Mouse (Mus musculus) E14TG2a.4 (cell line): ENCODE data around the gene Vpreb1.
A peak's percentile ranks its signal among the peaks of the same experiment; 100 is the strongest.
"Not testable (repeated sequence)": the region's sequence is repeated elsewhere in the genome, so short reads cannot be mapped to it uniquely, and the experiment has no call there.

ENCODE experiments used
- H3K27me3 ChIP-seq: 2 replicates; pipeline ENCODE4 v1.6.1; 2014; ENCODE audit warnings: low read length, control low read depth; ENCODE audit not compliant: insufficient read depth
- H3K36me3 ChIP-seq: 2 replicates; pipeline ENCODE4 v1.6.1; 2014; ENCODE audit warnings: low read length, control low read depth; ENCODE audit not compliant: insufficient read depth
- H3K4me1 ChIP-seq: replicated peaks from 2 replicates; pipeline ENCODE4 v1.6.1; 2014; ENCODE audit warnings: low read depth, low read length, control low read depth
- H3K4me3 ChIP-seq: replicated peaks from 2 replicates; pipeline ENCODE4 v1.5.1; 2014; ENCODE audit warnings: mild to moderate bottlenecking, low read length
- H3K9me3 ChIP-seq: 2 replicates; pipeline ENCODE4 v1.6.1; 2014; ENCODE audit warnings: low read length, control low read depth
- CTCF ChIP-seq: conservative IDR thresholded peaks from 2 replicates; pipeline ENCODE4 v1.5.1; 2014; ENCODE audit warnings: low read length
- NANOG ChIP-seq: IDR thresholded peaks from 2 replicates; pipeline ENCODE4 v1.6.1; 2014; ENCODE audit warnings: borderline replicate concordance, low read length, mixed read lengths
- POU5F1 ChIP-seq: IDR thresholded peaks from 2 replicates; pipeline ENCODE4 v1.6.1; 2014; ENCODE audit warnings: low read length, borderline replicate concordance

The Vpreb1 gene

DNA sequence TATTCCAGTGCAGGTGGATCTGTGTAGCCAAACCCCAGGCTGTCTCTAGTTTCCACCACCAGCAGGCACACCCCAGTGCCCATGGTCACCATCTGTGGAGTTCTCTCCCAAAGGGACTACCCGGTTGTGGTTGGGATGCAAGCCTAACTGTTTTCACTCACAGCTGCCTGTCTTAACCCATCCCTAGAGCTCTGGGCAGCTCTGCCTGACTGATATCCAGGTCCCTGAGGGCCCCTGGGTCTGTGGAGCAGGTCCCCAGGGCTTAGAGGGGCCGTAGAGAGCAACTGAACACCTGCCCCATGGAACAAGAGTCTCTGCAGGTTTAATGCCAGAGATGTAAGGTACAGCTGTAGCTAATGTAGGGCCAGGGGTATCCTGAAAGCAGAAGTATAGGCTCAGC is 6.7 kb downstream of the Vpreb1 start, which contains the start of gene Igll1:
Igll1 (minus strand) TSS at position 8 of the 400 bp plus-strand sequence.
- H3K4me3 ChIP-seq: no peak within 1 kb of the TSS
- no peak for TF ChIP-seq NANOG
- no peak for TF ChIP-seq POU5F1
- no peak for TF ChIP-seq CTCF
- H3K36me3 ChIP-seq: peaks cover 3% of the 10 kb centered on the region
- H3K9me3 ChIP-seq: no peaks in the 10 kb centered on the region
- peaks cover 59% of the 10 kb centered on the region for H3K4me1 ChIP-seq
- H3K27me3 ChIP-seq: no peaks in the 10 kb centered on the region

DNA sequence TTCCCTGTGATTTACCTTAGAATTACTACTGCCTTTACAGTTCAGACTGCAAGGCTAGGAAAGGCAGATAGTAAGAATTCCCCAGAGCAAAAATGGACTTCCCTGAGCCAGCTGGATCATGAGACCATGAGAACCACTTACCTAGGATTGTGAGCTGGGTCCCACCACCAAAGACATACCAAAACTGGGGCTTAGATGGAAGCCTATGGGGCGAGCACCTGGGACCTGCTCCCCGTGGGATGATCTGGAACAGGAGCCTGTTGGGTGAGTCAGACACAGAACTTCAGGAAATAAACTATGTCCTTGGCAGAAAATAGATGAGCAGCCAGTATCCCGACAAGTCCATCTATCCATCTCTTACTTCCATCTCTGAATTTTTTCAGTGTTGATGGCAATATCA is 8.4 kb downstream of the Vpreb1 start:
- TF ChIP-seq CTCF (no peak), POU5F1 (no peak), NANOG (no peak)

DNA sequence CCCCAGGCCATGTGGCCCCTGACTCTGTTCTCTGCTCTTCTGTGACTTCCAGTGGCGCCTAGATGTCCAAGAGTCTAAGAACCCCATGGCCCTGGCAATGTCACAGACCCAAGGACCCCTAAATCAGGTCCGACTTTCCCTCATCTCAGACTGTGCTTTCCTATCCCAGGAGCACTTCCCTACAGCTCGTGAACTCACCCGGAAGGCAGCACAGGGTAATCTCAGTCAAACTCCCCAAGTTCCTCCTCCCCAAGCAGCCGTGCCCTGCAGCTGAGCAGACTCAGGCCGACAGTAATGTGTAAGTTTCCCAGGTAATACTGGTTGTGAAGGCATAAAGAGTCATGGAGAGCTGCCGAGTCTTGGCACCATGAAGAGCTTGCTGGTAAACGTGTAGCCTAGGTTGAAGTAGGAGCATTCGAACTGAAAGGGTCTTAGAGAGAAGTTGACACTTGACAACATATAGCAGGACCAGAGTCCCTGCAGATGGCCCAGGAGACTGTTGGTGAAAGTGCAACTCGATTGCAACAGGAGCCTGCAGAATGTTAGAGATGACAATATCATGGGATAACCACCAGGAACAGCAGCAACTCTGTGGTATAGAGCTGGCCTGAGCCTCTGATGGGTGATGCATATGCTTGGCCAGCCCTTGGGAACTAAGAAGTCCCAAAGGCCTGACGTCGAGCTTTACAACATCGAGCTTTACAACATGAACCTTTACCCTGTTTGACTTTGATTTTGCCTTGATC is 13.7 kb downstream of the Vpreb1 start:
- Histone ChIP-seq H3K4me1 (peaks cover 34% of the 10 kb centered on the region), H3K4me3 (no peak overlapping the region), H3K27me3 (no peaks in the 10 kb centered on the region), H3K9me3 (no peaks in the 10 kb centered on the region), H3K36me3 (no peaks in the 10 kb centered on the region)
- TF ChIP-seq NANOG: no peak
- no peak for TF ChIP-seq CTCF
- no peak for TF ChIP-seq POU5F1

More for the DNA sequence above, 8.4 kb downstream of the Vpreb1 start:
- Histone ChIP-seq H3K36me3 (peaks cover 3% of the 10 kb centered on the region), H3K27me3 (no peaks in the 10 kb centered on the region), H3K4me1 (peaks cover 51% of the 10 kb centered on the region), H3K9me3 (no peaks in the 10 kb centered on the region), H3K4me3 (no peak overlapping the region)

DNA sequence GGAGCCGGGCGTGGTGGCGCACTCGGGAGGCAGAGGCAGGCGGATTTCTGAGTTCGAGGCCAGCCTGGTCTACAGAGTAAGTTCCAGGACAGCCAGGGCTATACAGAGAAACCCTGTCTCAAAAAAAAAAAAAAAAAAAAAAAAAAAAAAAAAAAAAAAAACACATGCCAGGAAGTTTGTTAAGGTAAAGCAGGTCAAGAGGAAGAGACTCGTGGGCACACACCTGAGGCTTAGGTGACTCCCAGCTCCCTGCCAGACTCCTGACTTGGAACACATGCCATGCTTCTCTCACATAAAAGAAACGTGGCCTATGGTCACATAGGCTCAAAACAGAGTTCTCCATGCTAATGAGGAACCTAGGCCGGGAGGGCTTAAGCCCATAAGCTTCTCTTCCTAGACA is 14.6 kb downstream of the Vpreb1 start:
- not testable (repeated sequence) for H3K9me3 ChIP-seq, H3K27me3 ChIP-seq, H3K36me3 ChIP-seq, H3K4me3 ChIP-seq
- H3K4me1 ChIP-seq: peaks cover 34% of the 10 kb centered on the region

DNA sequence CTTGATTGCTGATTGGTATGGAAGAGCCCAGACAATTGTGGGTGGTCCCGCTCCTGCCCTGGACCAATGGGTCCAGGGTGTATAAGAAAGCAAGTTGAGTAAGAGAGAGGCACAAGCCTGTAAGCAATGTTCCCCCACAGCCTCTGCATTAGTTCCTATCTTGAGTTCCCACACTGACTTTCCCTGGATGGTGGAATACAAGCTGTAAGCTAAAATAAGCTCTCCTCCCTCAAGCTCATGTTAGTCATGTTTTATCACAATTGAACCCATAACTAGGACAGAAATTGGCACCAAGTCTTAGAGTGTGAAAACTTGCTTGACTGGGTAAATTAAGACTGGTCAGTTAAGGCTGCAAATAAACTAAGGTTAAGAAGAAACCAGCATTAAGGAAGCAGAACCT is 15.1 kb downstream of the Vpreb1 start:
- Histone ChIP-seq H3K4me1 (peaks cover 34% of the 10 kb centered on the region), H3K9me3 (no peaks in the 10 kb centered on the region), H3K27me3 (no peaks in the 10 kb centered on the region), H3K4me3 (no peak overlapping the region), H3K36me3 (no peaks in the 10 kb centered on the region)
- TF ChIP-seq NANOG: no peak
- TF ChIP-seq CTCF: no peak
- no peak for TF ChIP-seq POU5F1

DNA sequence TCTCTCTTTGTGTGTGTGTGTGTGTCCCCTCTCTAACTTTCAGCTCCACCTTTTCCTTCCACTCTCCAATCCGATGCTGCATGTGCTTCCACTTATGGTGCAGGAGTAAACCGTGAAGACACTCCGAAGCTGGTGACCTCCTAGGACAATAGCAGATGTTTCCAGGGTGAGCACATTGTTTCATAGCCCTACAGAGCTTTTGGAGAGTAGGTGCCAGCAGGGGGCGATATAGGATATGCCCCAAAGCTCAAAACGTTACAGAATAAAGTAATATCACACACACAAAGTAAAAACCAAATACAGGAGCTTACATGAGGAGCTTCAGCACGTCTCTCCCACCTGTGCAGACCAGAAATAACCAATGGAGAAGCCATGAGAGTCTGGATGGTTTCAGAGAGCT is 15.8 kb downstream of the Vpreb1 start:
- Histone ChIP-seq H3K9me3 (no peaks in the 10 kb centered on the region), H3K4me3 (no peak overlapping the region), H3K36me3 (no peaks in the 10 kb centered on the region), H3K4me1 (peaks cover 34% of the 10 kb centered on the region), H3K27me3 (no peaks in the 10 kb centered on the region)
- TF ChIP-seq NANOG (no peak), CTCF (peak; percentile 74), POU5F1 (no peak)

DNA sequence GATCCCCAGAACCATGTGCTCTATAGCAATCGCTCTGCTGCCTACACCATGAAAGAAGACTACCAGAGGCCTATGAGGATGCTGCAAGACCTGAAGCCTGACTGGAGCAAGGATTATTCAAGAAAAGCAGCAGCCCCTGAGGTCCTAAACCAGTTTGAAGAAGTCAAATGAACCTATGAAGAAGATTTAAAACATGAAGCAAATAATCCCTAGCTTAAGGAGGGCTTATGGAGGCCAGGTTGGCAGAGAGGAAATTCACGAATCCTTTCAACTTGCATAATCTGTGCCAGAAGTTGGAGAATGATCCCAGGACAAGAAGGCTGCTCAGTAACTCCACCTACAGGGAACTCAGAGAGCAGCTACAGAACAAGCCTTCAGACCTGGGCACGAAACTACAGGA is 18.2 kb downstream of the Vpreb1 start:
- no peaks in the 10 kb centered on the region for H3K36me3 ChIP-seq
- TF ChIP-seq CTCF: peak; percentile 15; the same call in 1 of the 2 replicates
- TF ChIP-seq POU5F1: no peak

DNA sequence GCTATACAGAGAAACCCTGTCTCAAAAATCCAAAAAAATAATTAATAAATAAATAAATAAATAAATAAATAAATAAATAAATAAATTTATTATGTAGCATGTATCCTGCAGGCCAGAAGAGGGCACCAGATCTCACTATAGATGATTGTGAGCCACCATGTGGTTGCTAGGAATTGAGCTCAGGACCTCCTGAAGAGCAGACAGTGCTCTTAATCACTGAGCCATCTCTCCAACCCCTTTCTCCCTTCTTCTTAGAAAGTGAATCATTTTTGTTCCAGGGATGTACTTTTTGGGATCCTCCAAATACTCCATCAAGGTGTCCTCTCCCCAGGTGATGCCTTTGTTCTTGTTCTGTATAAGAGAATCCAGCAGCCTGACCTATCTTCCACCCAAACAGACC is 21.4 kb downstream of the Vpreb1 start:
- TF ChIP-seq POU5F1 (no peak), CTCF (peak; percentile 19; the same call in 1 of the 2 replicates)
- Histone ChIP-seq H3K9me3 (no peaks in the 10 kb centered on the region), H3K4me3 (no peak overlapping the region), H3K4me1 (no peaks in the 10 kb centered on the region), H3K27me3 (no peaks in the 10 kb centered on the region), H3K36me3 (no peaks in the 10 kb centered on the region)

More for the DNA sequence above, 18.2 kb downstream of the Vpreb1 start:
- Histone ChIP-seq H3K27me3 (no peaks in the 10 kb centered on the region), H3K9me3 (no peaks in the 10 kb centered on the region), H3K4me1 (peaks cover 23% of the 10 kb centered on the region), H3K4me3 (no peak overlapping the region)

DNA sequence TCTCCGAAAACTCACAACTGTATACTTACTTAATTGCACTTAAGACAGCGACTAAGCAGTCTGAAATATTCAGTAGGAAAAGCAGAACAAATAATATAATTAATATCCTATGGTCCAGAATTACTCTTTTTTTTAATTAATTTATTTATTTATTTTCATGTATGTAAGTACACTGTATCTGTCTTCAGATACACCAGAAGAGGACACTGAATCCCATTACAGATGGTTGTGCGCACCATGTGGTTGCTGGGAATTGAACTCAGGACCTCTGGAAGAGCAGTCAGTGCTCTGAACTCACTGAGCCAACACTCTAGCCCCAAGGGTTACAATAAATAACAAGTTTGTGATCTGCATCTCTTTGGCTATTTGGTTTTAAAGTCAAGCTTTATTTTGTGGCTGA is 41.0 kb downstream of the Vpreb1 start:
- H3K4me1 ChIP-seq: peaks cover 36% of the 10 kb centered on the region
- TF ChIP-seq POU5F1: no peak

More for the DNA sequence above, 41.0 kb downstream of the Vpreb1 start:
- Histone ChIP-seq H3K27me3 (no peaks in the 10 kb centered on the region), H3K9me3 (peaks cover 8% of the 10 kb centered on the region), H3K36me3 (no peaks in the 10 kb centered on the region), H3K4me3 (no peak overlapping the region)
